Mouse (Mus musculus) C2C12 (cell line): ENCODE data around the gene Dpep3.

ENCODE experiments used
- CEBPB ChIP-seq: IDR thresholded peaks from one replicate; pipeline ENCODE4 v1.6.1; 2011; ENCODE audit warnings: low read depth, mild to moderate bottlenecking, control low read depth, moderate library complexity
- CTCF ChIP-seq: IDR thresholded peaks from one replicate; pipeline ENCODE4 v1.5.1; 2011; ENCODE audit not compliant: control insufficient read depth, insufficient read depth, insufficient read length
- MAX ChIP-seq: IDR thresholded peaks from one replicate; pipeline ENCODE4 v1.6.1; 2011; ENCODE audit warnings: mild to moderate bottlenecking, control low read depth
- MYOD1 ChIP-seq: IDR thresholded peaks from one replicate; pipeline ENCODE4 v1.6.1; 2011; ENCODE audit warnings: low read depth; ENCODE audit not compliant: control insufficient read depth, insufficient read length
- MYOG ChIP-seq: IDR thresholded peaks from one replicate; pipeline ENCODE4 v1.6.1; 2011; ENCODE audit not compliant: control insufficient read depth, insufficient read length; ENCODE audit errors: extremely low read depth
- USF1 ChIP-seq: IDR thresholded peaks from one replicate; pipeline ENCODE4 v1.6.1; 2011; ENCODE audit warnings: low read depth, mild to moderate bottlenecking, control low read depth, moderate library complexity

DNA sequence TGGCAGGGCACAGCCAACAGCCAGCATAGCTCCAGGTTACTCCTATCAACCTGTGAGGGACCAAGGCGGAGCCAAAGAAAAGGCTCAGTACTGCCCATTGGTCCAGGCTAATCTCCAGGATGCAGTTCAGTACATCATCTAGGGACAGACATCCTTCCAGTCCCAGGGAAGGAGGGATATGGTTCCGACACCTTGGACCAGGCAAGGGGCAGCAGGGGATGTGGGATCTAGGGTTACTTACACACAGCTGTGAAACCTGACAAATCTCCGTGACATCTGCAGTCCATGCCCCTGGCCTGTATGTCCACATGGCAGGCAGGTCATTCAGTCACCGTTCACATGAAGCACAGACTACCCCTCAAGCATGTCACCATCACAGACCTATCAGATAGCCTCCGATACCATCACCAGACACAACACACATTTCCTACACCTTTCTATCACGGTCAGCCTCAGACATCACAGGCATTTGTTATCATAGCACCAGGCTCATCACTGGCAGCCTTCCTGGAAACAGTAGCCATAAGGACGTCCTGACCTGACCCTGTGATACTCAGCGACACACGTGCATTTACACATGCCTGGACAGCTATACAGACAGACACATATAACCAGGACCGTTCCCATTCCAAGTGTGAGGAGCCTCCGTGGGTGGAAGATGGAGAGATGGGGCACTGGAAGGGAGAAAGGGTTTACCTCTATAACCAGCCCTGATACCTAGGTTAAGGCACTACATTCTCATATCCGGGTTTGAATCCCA lies 14.5 kb downstream of the Dpep3 start:
- TF ChIP-seq USF1 (no peak), CTCF (no peak), MAX (no peak), MYOG (no peak), CEBPB (no peak), MYOD1 (no peak)
